Mouse (Mus musculus) MEL (cell line): ENCODE measurements at regions not wholly inside any gene's neighbourhood (a gene's known extent, or its start where the extent isn't known, plus 50 kb on each side); places are given as distances from the start of the nearest gene placed in this dataset.

Experiments used
- DNase-seq: peaks from one replicate; pipeline ENCODE4 v3.0.0; 2011; ENCODE audit warnings: low read depth, low spot score
- H3K27ac ChIP-seq: 2 replicates; pipeline ENCODE4 v1.5.1; 2012; ENCODE audit warnings: low read depth, mild to moderate bottlenecking, control low read depth, low read length, moderate library complexity; ENCODE audit not compliant: control insufficient read depth
- H3K27me3 ChIP-seq, 2 experiments: fragments of 150-350 bp in 1 of 2; sonication (generic) in 1 of 2; 2 replicates each; pipeline ENCODE4 v1.6.1; 2012; ENCODE audit warnings: low read length in 2 of 2, mild to moderate bottlenecking in 2 of 2, improper control_type of control experiment in 1 of 2, moderate library complexity in 1 of 2; ENCODE audit not compliant: insufficient read depth in 2 of 2, control insufficient read depth in 1 of 2
- H3K36me3 ChIP-seq, 2 experiments: 2 replicates each; pipeline ENCODE4 v1.6.1; 2012 to 2014; ENCODE audit warnings: low read length in 2 of 2, improper control_type of control experiment in 1 of 2, inconsistent platforms in 1 of 2, mild to moderate bottlenecking in 1 of 2; ENCODE audit not compliant: insufficient read depth in 2 of 2, control insufficient read depth in 1 of 2
- H3K4me1 ChIP-seq, 2 experiments: fragments of 150-350 bp in 1 of 2; sonication (generic) in 1 of 2; 2 replicates each; pipeline ENCODE4 v1.6.1; 2012; ENCODE audit warnings: low read length in 2 of 2, improper control_type of control experiment in 1 of 2, mild to moderate bottlenecking in 1 of 2; ENCODE audit not compliant: insufficient read depth in 2 of 2, control insufficient read depth in 1 of 2
- H3K4me3 ChIP-seq, 2 experiments: fragments of 150-350 bp in 1 of 2; sonication (generic) in 1 of 2; 2 replicates each; pipeline ENCODE4 v1.5.1; 2012; ENCODE audit warnings: low read depth in 2 of 2, low read length in 2 of 2, mild to moderate bottlenecking in 2 of 2, moderate library complexity in 2 of 2, control low read depth in 1 of 2, improper control_type of control experiment in 1 of 2; ENCODE audit not compliant: control insufficient read depth in 1 of 2, insufficient read depth in 1 of 2
- H3K79me2 ChIP-seq: 2 replicates; pipeline ENCODE4 v1.6.1; 2012; ENCODE audit warnings: mild to moderate bottlenecking, low read length, moderate library complexity; ENCODE audit not compliant: control insufficient read depth, poor library complexity, insufficient read depth
- H3K9ac ChIP-seq: 2 replicates; pipeline ENCODE4 v1.6.1; 2012; ENCODE audit warnings: low read depth, mild to moderate bottlenecking, control low read depth, low read length, moderate library complexity; ENCODE audit not compliant: control insufficient read depth, poor library complexity, severe bottlenecking
- H3K9me3 ChIP-seq: fragments of 150-350 bp; sonication (generic); replicated peaks from 2 replicates; pipeline ENCODE4 v1.6.1; 2012; ENCODE audit warnings: mild to moderate bottlenecking, low read length, improper control_type of control experiment, moderate library complexity; ENCODE audit not compliant: insufficient read depth
- BHLHE40 ChIP-seq: IDR thresholded peaks from 2 replicates; pipeline ENCODE4 v1.6.1; 2012; ENCODE audit warnings: low read depth, mild to moderate bottlenecking, inconsistent platforms, low read length, improper control_type of control experiment, borderline replicate concordance
- CHD2 ChIP-seq: IDR thresholded peaks from 2 replicates; pipeline ENCODE4 v1.6.1; 2011; ENCODE audit warnings: low read length, improper control_type of control experiment
- CTCF ChIP-seq, 3 experiments: IDR thresholded peaks in 2 of 3; conservative IDR thresholded peaks in 1 of 3; 2 replicates each; pipeline ENCODE4 v1.5.1; 2011 to 2012; ENCODE audit warnings: low read length in 3 of 3, low read depth in 2 of 3, mild to moderate bottlenecking in 2 of 3, improper control_type of control experiment in 1 of 3, inconsistent platforms in 1 of 3, mixed read lengths in 1 of 3, moderate library complexity in 1 of 3; ENCODE audit not compliant: control insufficient read depth in 1 of 3, insufficient read depth in 1 of 3, poor library complexity in 1 of 3, severe bottlenecking in 1 of 3
- E2F4 ChIP-seq: IDR thresholded peaks from 2 replicates; pipeline ENCODE4 v1.6.1; 2011; ENCODE audit warnings: low read depth, low read length, improper control_type of control experiment, borderline replicate concordance
- ELF1 ChIP-seq: IDR thresholded peaks from 2 replicates; pipeline ENCODE4 v1.6.1; 2014; ENCODE audit warnings: low read depth, mild to moderate bottlenecking, inconsistent platforms, low read length, improper control_type of control experiment, moderate library complexity
- GABPA ChIP-seq: IDR thresholded peaks from 2 replicates; pipeline ENCODE4 v1.6.1; 2012; ENCODE audit warnings: low read depth, mild to moderate bottlenecking, inconsistent platforms, low read length, improper control_type of control experiment, moderate library complexity
- GATA1 ChIP-seq: IDR thresholded peaks from 2 replicates; pipeline ENCODE4 v1.6.1; 2011; ENCODE audit warnings: low read depth, low read length, improper control_type of control experiment
- HCFC1 ChIP-seq: IDR thresholded peaks from 2 replicates; pipeline ENCODE4 v1.6.1; 2012; ENCODE audit warnings: low read depth, mild to moderate bottlenecking, inconsistent platforms, low read length, improper control_type of control experiment, moderate library complexity
- JUND ChIP-seq: IDR thresholded peaks from 2 replicates; pipeline ENCODE4 v1.6.1; 2011; ENCODE audit warnings: low read depth, mild to moderate bottlenecking, improper control_type of control experiment, low read length
- KAT2A ChIP-seq: conservative IDR thresholded peaks from 2 replicates; pipeline ENCODE4 v1.6.1; 2012; ENCODE audit warnings: low read depth, low read length, improper control_type of control experiment, inconsistent platforms
- MAX ChIP-seq: IDR thresholded peaks from 2 replicates; pipeline ENCODE4 v1.6.1; 2011; ENCODE audit warnings: low read length, improper control_type of control experiment
- MAZ ChIP-seq: IDR thresholded peaks from 2 replicates; pipeline ENCODE4 v1.6.1; 2012; ENCODE audit warnings: low read depth, mild to moderate bottlenecking, inconsistent platforms, low read length, improper control_type of control experiment
- MYB ChIP-seq: IDR thresholded peaks from 2 replicates; pipeline ENCODE4 v1.6.1; 2011; ENCODE audit warnings: mild to moderate bottlenecking, low read depth, low read length, improper control_type of control experiment
- MYC ChIP-seq: IDR thresholded peaks from 2 replicates; pipeline ENCODE4 v1.6.1; 2011; ENCODE audit warnings: low read depth, mild to moderate bottlenecking, low read length, improper control_type of control experiment, moderate library complexity
- NRF1 ChIP-seq: IDR thresholded peaks from 2 replicates; pipeline ENCODE4 v1.6.1; 2014; ENCODE audit warnings: low read depth, mild to moderate bottlenecking, inconsistent platforms, low read length, improper control_type of control experiment, moderate library complexity; ENCODE audit not compliant: poor library complexity, insufficient read depth, severe bottlenecking
- POLR2A ChIP-seq, 2 experiments: IDR thresholded peaks; 2 replicates each; pipeline ENCODE4 v1.6.1; 2011 to 2012; ENCODE audit warnings: low read length in 2 of 2, mild to moderate bottlenecking in 2 of 2, control low read depth in 1 of 2, improper control_type of control experiment in 1 of 2, low read depth in 1 of 2, moderate library complexity in 1 of 2; ENCODE audit not compliant: control insufficient read depth in 1 of 2, insufficient read depth in 1 of 2, poor library complexity in 1 of 2
- POLR2AphosphoS2 ChIP-seq: IDR thresholded peaks from 2 replicates; pipeline ENCODE4 v1.6.1; 2011; ENCODE audit warnings: low read length, improper control_type of control experiment
- POLR2AphosphoS5 ChIP-seq: IDR thresholded peaks from 2 replicates; pipeline ENCODE4 v1.6.1; 2012; ENCODE audit warnings: low read depth, borderline replicate concordance, mild to moderate bottlenecking, inconsistent platforms, low read length, moderate library complexity, mixed read lengths
- RAD21 ChIP-seq: IDR thresholded peaks from 2 replicates; pipeline ENCODE4 v1.6.1; 2011; ENCODE audit warnings: mild to moderate bottlenecking, low read depth, low read length, improper control_type of control experiment
- RCOR1 ChIP-seq: IDR thresholded peaks from 2 replicates; pipeline ENCODE4 v1.6.1; 2012; ENCODE audit warnings: low read depth, mild to moderate bottlenecking, inconsistent platforms, low read length, improper control_type of control experiment
- SIN3A ChIP-seq: IDR thresholded peaks from 2 replicates; pipeline ENCODE4 v1.6.1; 2012; ENCODE audit warnings: low read length, improper control_type of control experiment, inconsistent platforms
- SMC3 ChIP-seq: IDR thresholded peaks from 2 replicates; pipeline ENCODE4 v1.6.1; 2011; ENCODE audit warnings: low read depth, low read length, improper control_type of control experiment
- TAL1 ChIP-seq: IDR thresholded peaks from 2 replicates; pipeline ENCODE4 v1.6.1; 2012; ENCODE audit warnings: mild to moderate bottlenecking, inconsistent platforms, low read length, moderate library complexity, mixed read lengths
- TBP ChIP-seq: IDR thresholded peaks from 2 replicates; pipeline ENCODE4 v1.8.0; 2011; ENCODE audit warnings: low read depth, low read length, improper control_type of control experiment
- TCF12 ChIP-seq: IDR thresholded peaks from 2 replicates; pipeline ENCODE4 v1.6.1; 2014; ENCODE audit warnings: low read depth, mild to moderate bottlenecking, inconsistent platforms, low read length, improper control_type of control experiment, moderate library complexity
- UBTF ChIP-seq: IDR thresholded peaks from 2 replicates; pipeline ENCODE4 v1.6.1; 2012; ENCODE audit warnings: low read depth, mild to moderate bottlenecking, inconsistent platforms, low read length, improper control_type of control experiment, moderate library complexity, borderline replicate concordance; ENCODE audit not compliant: insufficient read depth
- USF1 ChIP-seq: IDR thresholded peaks from 2 replicates; pipeline ENCODE4 v1.6.1; 2014; ENCODE audit warnings: low read depth, mild to moderate bottlenecking, inconsistent platforms, low read length, improper control_type of control experiment, moderate library complexity
- USF2 ChIP-seq, 2 experiments: IDR thresholded peaks; 2 replicates each; pipeline ENCODE4 v1.6.1; 2011 to 2012; ENCODE audit warnings: improper control_type of control experiment in 2 of 2, low read length in 2 of 2, borderline replicate concordance in 1 of 2, inconsistent platforms in 1 of 2, low read depth in 1 of 2, mild to moderate bottlenecking in 1 of 2; ENCODE audit not compliant: insufficient read depth in 1 of 2
- ZC3H11A ChIP-seq: IDR thresholded peaks from 2 replicates; pipeline ENCODE4 v1.6.1; 2012; ENCODE audit warnings: low read depth, mild to moderate bottlenecking, inconsistent platforms, low read length, improper control_type of control experiment
- ZKSCAN1 ChIP-seq: IDR thresholded peaks from 2 replicates; pipeline ENCODE4 v1.6.1; 2012; ENCODE audit warnings: low read depth, mild to moderate bottlenecking, inconsistent platforms, low read length, improper control_type of control experiment, moderate library complexity
- ZNF384 ChIP-seq: IDR thresholded peaks from 2 replicates; pipeline ENCODE4 v1.6.1; 2012; ENCODE audit warnings: low read depth, mild to moderate bottlenecking, inconsistent platforms, low read length, improper control_type of control experiment

- H3K36me3 ChIP-seq: no peaks in the 10 kb centered on the region
- no peak for DNase-seq
- H3K9me3 ChIP-seq: no peaks in the 10 kb centered on the region
- H3K4me1 ChIP-seq: no peaks in the 10 kb centered on the region
- H3K27me3 ChIP-seq: no peaks in the 10 kb centered on the region
- no peak for TF ChIP-seq POLR2A (IDR thresholded peaks at IDR 0.05; ENCODE audit: control insufficient read depth in 1 of 2, insufficient read depth in 1 of 2, low read depth in 1 of 2, low read length in 2 of 2, poor library complexity in 1 of 2)
- no peak for TF ChIP-seq NRF1
- TF ChIP-seq ZC3H11A: no peak
- TF ChIP-seq BHLHE40: no peak
- TF ChIP-seq E2F4: no peak
- no peak for TF ChIP-seq USF2 (IDR thresholded peaks at IDR 0.05; ENCODE audit: borderline replicate concordance in 1 of 2, insufficient read depth in 1 of 2, low read depth in 1 of 2, low read length in 2 of 2)
- no peak for TF ChIP-seq USF1
- H3K9ac ChIP-seq: no peak overlapping the region
- no peak overlapping the region for H3K4me3 ChIP-seq
- no peak overlapping the region for H3K27ac ChIP-seq
- H3K79me2 ChIP-seq: no peaks in the 10 kb centered on the region
These were observed 667.3 kb upstream of the Nudt12 start for GRCm38 (mm10) chr17:59680511-59680910.

GRCm38 (mm10) chr17:59642558-59642957, 629.4 kb upstream of the Nudt12 start:
- peak; percentile 29 for DNase-seq
- no peaks in the 10 kb centered on the region for H3K36me3 ChIP-seq
- no peak overlapping the region for H3K9ac ChIP-seq
- no peak overlapping the region for H3K4me3 ChIP-seq
- no peaks in the 10 kb centered on the region for H3K9me3 ChIP-seq
- H3K27me3 ChIP-seq: no peaks in the 10 kb centered on the region
- no peak overlapping the region for H3K27ac ChIP-seq
- no peaks in the 10 kb centered on the region for H3K79me2 ChIP-seq
- no peaks in the 10 kb centered on the region for H3K4me1 ChIP-seq
- TF ChIP-seq JUND (no peak), CTCF (IDR thresholded peaks at IDR 0.05 in 2 of 3, conservative IDR thresholded peaks at IDR 0.05 in 1 of 3; ENCODE audit: control insufficient read depth in 1 of 3, insufficient read depth in 1 of 3, low read depth in 2 of 3, low read length in 3 of 3, poor library complexity in 1 of 3, severe bottlenecking in 1 of 3) (peak in 1 of 3 experiments; percentile 52; a peak in 2 of 6 replicates), ZNF384 (no peak), RCOR1 (no peak), ZKSCAN1 (no peak), ELF1 (no peak), SMC3 (peak; percentile 70), HCFC1 (no peak), POLR2AphosphoS5 (no peak), ZC3H11A (peak; percentile 27; the same call in 1 of the 2 replicates), POLR2AphosphoS2 (no peak), POLR2A (IDR thresholded peaks at IDR 0.05; ENCODE audit: control insufficient read depth in 1 of 2, insufficient read depth in 1 of 2, low read depth in 1 of 2, low read length in 2 of 2, poor library complexity in 1 of 2) (no peak), TBP (no peak), BHLHE40 (no peak), GATA1 (no peak), TAL1 (no peak), USF2 (IDR thresholded peaks at IDR 0.05; ENCODE audit: borderline replicate concordance in 1 of 2, insufficient read depth in 1 of 2, low read depth in 1 of 2, low read length in 2 of 2) (no peak), MAZ (no peak), E2F4 (no peak), TCF12 (no peak), CHD2 (no peak), SIN3A (no peak), UBTF (no peak), MYC (no peak), MYB (no peak), GABPA (no peak), NRF1 (no peak), KAT2A (no peak), RAD21 (peak; percentile 80), MAX (no peak)
